Mouse (Mus musculus) testis, adult 2 months (tissue): ENCODE results near the gene Olfr525.

Experiments
- CTCF ChIP-seq: fragments of 200-500 bp; IDR thresholded peaks from 2 replicates; pipeline ENCODE4 v1.5.1; 2012; ENCODE audit warnings: low read depth, mild to moderate bottlenecking, inconsistent platforms, low read length, moderate library complexity; ENCODE audit not compliant: control insufficient read depth, insufficient read depth, insufficient replicate concordance
- POLR2A ChIP-seq: fragments of 200-500 bp; IDR thresholded peaks from 2 replicates; pipeline ENCODE4 v1.6.1; 2012; ENCODE audit warnings: low read depth, mild to moderate bottlenecking, inconsistent platforms, low read length, moderate library complexity; ENCODE audit not compliant: control insufficient read depth

DNA sequence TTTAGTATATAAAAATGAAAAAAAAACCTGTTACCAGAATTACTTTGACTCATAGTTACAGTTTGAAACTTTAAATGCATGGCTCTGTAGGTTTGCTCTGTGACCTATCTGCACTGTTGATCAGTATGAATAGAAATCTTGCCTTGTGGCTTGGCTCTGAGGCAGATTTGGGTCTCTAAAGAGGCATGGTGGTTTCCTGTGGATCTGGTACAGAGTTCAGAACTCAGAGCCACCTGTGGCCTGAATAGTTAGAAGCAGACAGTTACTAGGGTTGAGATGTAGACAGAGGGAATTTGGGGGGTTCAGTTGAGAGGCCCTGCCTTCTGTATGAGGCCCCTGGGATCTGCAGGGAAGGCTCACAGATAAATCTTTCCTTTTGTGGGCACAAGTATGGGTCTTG, 477 bp downstream of the Olfr525 start:
- TF ChIP-seq CTCF (no peak), POLR2A (no peak)
